Mouse (Mus musculus) limb, embryonic 11.5 days (tissue): ENCODE measurements around the gene Nde1. TPM values are rescaled to one million over a fixed set of nuclear protein-coding genes. Genes with fewer than 3 reads are reported as not detected.

Source experiments
- ATAC-seq: fragments of 200-750 bp; cut with Nextera tagmentation; 2 replicates; pipeline ENCODE4 v1.8.0; 2017; ENCODE audit warnings: low read depth; ENCODE audit not compliant: insufficient number of reproducible peaks, low FRiP score, low TSS enrichment
- DNase-seq: peaks from one replicate; pipeline ENCODE4 v3.0.0-alpha.2; 2015; ENCODE audit warnings: low spot score
- H3K27ac ChIP-seq: fragments of 300-500 bp; sonication (generic); replicated peaks from 2 replicates; pipeline ENCODE4 v1.5.1; 2014; ENCODE audit warnings: low read depth, mild to moderate bottlenecking, low read length
- H3K27me3 ChIP-seq: fragments of 300-500 bp; sonication (generic); 2 replicates; pipeline ENCODE4 v1.6.1; 2014; ENCODE audit warnings: mild to moderate bottlenecking, low read length, mixed read lengths; ENCODE audit not compliant: control insufficient read depth, insufficient read depth
- H3K36me3 ChIP-seq: fragments of 300-500 bp; sonication (generic); 2 replicates; pipeline ENCODE4 v1.6.1; 2014; ENCODE audit warnings: mild to moderate bottlenecking, low read length, moderate library complexity, mixed read lengths; ENCODE audit not compliant: control insufficient read depth, insufficient read depth
- H3K4me1 ChIP-seq: fragments of 300-500 bp; sonication (generic); 2 replicates; pipeline ENCODE4 v1.6.1; 2014; ENCODE audit warnings: low read length, mixed read lengths; ENCODE audit not compliant: control insufficient read depth, insufficient read depth
- H3K4me2 ChIP-seq: fragments of 300-500 bp; sonication (generic); 2 replicates; pipeline ENCODE4 v1.6.1; 2014; ENCODE audit warnings: low read depth, mild to moderate bottlenecking, moderate library complexity; ENCODE audit not compliant: severe bottlenecking
- H3K4me3 ChIP-seq: fragments of 300-500 bp; sonication (generic); 2 replicates; pipeline ENCODE4 v1.5.1; 2014; ENCODE audit warnings: low read depth, low read length
- H3K9ac ChIP-seq: fragments of 300-500 bp; sonication (generic); 2 replicates; pipeline ENCODE4 v1.6.1; 2014; ENCODE audit warnings: mild to moderate bottlenecking, low read length
- H3K9me3 ChIP-seq: fragments of 300-500 bp; sonication (generic); 2 replicates; pipeline ENCODE4 v1.6.1; 2016; ENCODE audit warnings: low read length; ENCODE audit not compliant: control insufficient read depth
- WGBS: fragments of 180-500 bp; shearing (Covaris S2); extraction: QIAGEN DNeasy Blood & Tissue Kit; methylation state at CpG from one replicate; pipeline ENCODE4 v1.1.7; 2014; 5-methylcytosine and 5-hydroxymethylcytosine counted together
- polyA plus RNA-seq: library from polyadenylated mRNA; unstranded; fragments of >200 nt; fragmentation: Nextera tagmentation; extraction: Ambion mirVana; gene quantifications from 2 replicates; pipeline ENCODE4 v1.2.1, GENCODE M21; 2014

Nde1 gene
- 187 and 189 TPM in 2 replicates for polyA plus RNA-seq

- ATAC-seq = peak; percentile 92
- Histone ChIP-seq H3K27me3 (no peaks in the 10 kb centered on the region), H3K4me3 (peak within 1 kb of the TSS; percentile 79), H3K9ac (peak within 1 kb of the TSS; percentile 93), H3K36me3 (no peaks in the 10 kb centered on the region), H3K4me1 (peaks cover 12% of the 10 kb centered on the region), H3K9me3 (no peaks in the 10 kb centered on the region), H3K27ac (peak within 1 kb of the TSS; percentile 93), H3K4me2 (peak within 1 kb of the TSS; percentile 72)
- WGBS = under 1% methylated on average over 42 of the region's 43 CpGs
- DNase-seq = peak; percentile 94
These were observed at the start of gene Nde1, which contains the start of gene Marf1 for GRCm38 (mm10) chr16:14162988-14163416. Nde1 (plus strand) TSS chr16:14163275. Marf1 (minus strand) TSS chr16:14163351.

DNA sequence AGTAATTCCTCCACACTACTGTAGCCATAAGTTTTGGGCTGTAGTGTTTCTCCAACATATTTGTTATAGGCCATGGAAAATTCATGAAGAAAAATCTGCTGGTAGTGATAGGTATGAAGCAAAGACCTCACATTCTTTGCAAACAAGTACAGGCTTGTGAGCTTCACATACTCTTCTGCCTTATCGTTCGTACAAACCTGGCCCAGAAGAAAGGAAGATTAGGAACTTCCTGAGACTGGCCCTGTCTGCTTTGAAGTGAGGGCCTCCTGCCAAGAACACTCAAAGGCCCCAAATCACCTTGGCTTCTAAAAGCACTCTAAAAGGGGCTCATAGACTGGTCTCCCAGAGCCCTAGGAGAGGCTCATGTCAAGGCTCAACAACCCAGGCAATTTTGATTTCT is 45.8 kb upstream of the Nde1 start:
- no peak overlapping the region for H3K4me3 ChIP-seq
- DNase-seq = no peak
- H3K27ac ChIP-seq = no peak overlapping the region
- no peaks in the 10 kb centered on the region for H3K27me3 ChIP-seq
- no peak overlapping the region for H3K4me2 ChIP-seq
- ATAC-seq = no peak
- peaks cover 20% of the 10 kb centered on the region; the same call in 1 of the 2 replicates for H3K36me3 ChIP-seq
- H3K9ac ChIP-seq = no peak overlapping the region
- WGBS = 65% methylated on average over 2 of the region's 2 CpGs
- no peaks in the 10 kb centered on the region for H3K9me3 ChIP-seq
- no peaks in the 10 kb centered on the region for H3K4me1 ChIP-seq

GRCm38 (mm10) chr16:14120941-14121340 is 42.1 kb upstream of the Nde1 start:
- Histone ChIP-seq H3K4me2 (no peak overlapping the region), H3K27ac (no peak overlapping the region), H3K9me3 (no peaks in the 10 kb centered on the region), H3K36me3 (peaks cover 25% of the 10 kb centered on the region; the same call in 1 of the 2 replicates), H3K9ac (no peak overlapping the region), H3K4me3 (no peak overlapping the region), H3K27me3 (no peaks in the 10 kb centered on the region), H3K4me1 (no peaks in the 10 kb centered on the region)
- no peak for DNase-seq
- WGBS = 93% methylated on average over 5 of the region's 5 CpGs
- no peak for ATAC-seq

- no peak overlapping the region for H3K4me2 ChIP-seq
- peaks cover 25% of the 10 kb centered on the region; the same call in 1 of the 2 replicates for H3K36me3 ChIP-seq
- no peak overlapping the region for H3K4me3 ChIP-seq
- DNase-seq = no peak
- H3K4me1 ChIP-seq = no peaks in the 10 kb centered on the region
- no peak for ATAC-seq
- H3K9ac ChIP-seq = no peak overlapping the region
- WGBS = 95% methylated on average over 7 of the region's 7 CpGs
- no peaks in the 10 kb centered on the region for H3K9me3 ChIP-seq
- H3K27ac ChIP-seq = no peak overlapping the region
- no peaks in the 10 kb centered on the region for H3K27me3 ChIP-seq
These were observed 41.5 kb upstream of the Nde1 start for GRCm38 (mm10) chr16:14121563-14121962.

GRCm38 (mm10) chr16:14122586-14122985 is 40.5 kb upstream of the Nde1 start:
- Histone ChIP-seq H3K9me3 (no peaks in the 10 kb centered on the region), H3K36me3 (peaks cover 25% of the 10 kb centered on the region; the same call in 1 of the 2 replicates)
- no peak for ATAC-seq

GRCm38 (mm10) chr16:14123901-14124300 is 39.2 kb upstream of the Nde1 start:
- H3K4me2 ChIP-seq = no peak overlapping the region
- peaks cover 28% of the 10 kb centered on the region; the same call in 1 of the 2 replicates for H3K36me3 ChIP-seq
- DNase-seq = no peak
- no peak overlapping the region for H3K9ac ChIP-seq
- H3K27ac ChIP-seq = no peak overlapping the region
- no peaks in the 10 kb centered on the region for H3K4me1 ChIP-seq
- H3K4me3 ChIP-seq = no peak overlapping the region
- no peaks in the 10 kb centered on the region for H3K27me3 ChIP-seq
- no peaks in the 10 kb centered on the region for H3K9me3 ChIP-seq
- 85% methylated on average over 2 of the region's 2 CpGs for WGBS
- no peak for ATAC-seq

More at GRCm38 (mm10) chr16:14122586-14122985, 40.5 kb upstream of the Nde1 start:
- no peak overlapping the region for H3K4me3 ChIP-seq
- H3K4me1 ChIP-seq = no peaks in the 10 kb centered on the region
- H3K27ac ChIP-seq = no peak overlapping the region
- no peaks in the 10 kb centered on the region for H3K27me3 ChIP-seq
- DNase-seq = no peak
- H3K4me2 ChIP-seq = no peak overlapping the region
- no peak overlapping the region for H3K9ac ChIP-seq

DNA sequence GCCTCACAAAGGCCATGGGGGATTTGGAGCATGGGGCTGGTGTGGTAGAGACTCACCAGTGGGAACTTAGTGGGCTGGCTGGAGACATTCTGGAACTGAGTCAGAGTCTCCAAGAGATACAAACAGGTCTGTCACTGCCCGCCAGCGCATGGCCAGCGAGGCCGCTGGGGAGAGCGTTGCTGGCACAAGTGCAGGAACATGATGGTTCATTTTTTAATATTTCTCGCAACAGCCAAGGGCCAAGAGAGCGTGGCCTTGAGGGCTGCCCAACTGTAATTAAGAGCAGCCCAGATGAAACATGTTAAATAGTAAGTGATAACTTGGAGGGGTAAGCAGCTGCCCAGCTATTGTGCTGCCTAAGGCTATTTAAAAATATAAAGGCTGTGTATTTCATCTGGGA is 38.4 kb upstream of the Nde1 start:
- ATAC-seq (no peak), DNase-seq (no peak)
- no peak overlapping the region for H3K9ac ChIP-seq
- H3K4me3 ChIP-seq = no peak overlapping the region
- no peaks in the 10 kb centered on the region for H3K27me3 ChIP-seq
- H3K4me2 ChIP-seq = no peak overlapping the region
- WGBS = 95% methylated on average over 7 of the region's 7 CpGs
- H3K36me3 ChIP-seq = peaks cover 28% of the 10 kb centered on the region; the same call in 1 of the 2 replicates
- H3K4me1 ChIP-seq = no peaks in the 10 kb centered on the region
- no peak overlapping the region for H3K27ac ChIP-seq
- H3K9me3 ChIP-seq = no peaks in the 10 kb centered on the region

GRCm38 (mm10) chr16:14125253-14125652 is 37.8 kb upstream of the Nde1 start:
- Histone ChIP-seq H3K4me2 (no peak overlapping the region), H3K36me3 (peaks cover 25% of the 10 kb centered on the region; the same call in 1 of the 2 replicates), H3K27me3 (no peaks in the 10 kb centered on the region), H3K9ac (no peak overlapping the region), H3K27ac (no peak overlapping the region), H3K9me3 (no peaks in the 10 kb centered on the region), H3K4me1 (no peaks in the 10 kb centered on the region), H3K4me3 (no peak overlapping the region)
- WGBS = 94% methylated on average over 1 of the region's 1 CpGs
- DNase-seq = no peak
- no peak for ATAC-seq

DNA sequence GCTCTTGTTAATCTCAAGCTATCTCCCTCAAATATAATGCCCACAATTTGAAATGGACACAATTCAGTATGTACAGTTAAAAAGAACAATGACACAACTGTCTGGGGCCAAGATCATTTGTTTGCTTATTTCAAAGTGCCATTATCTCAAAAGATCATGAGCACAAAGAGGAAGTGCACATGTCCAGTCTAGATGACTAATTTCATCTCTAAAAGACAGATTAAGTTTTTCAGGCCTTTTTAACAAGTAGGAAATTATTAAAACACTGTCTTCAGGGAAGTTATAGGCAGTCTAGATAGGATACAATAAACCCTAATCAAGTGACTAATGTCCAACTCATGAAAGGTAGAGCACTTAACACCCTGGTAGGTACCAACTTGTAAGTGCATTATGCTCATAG is 34.1 kb upstream of the Nde1 start:
- no peak overlapping the region for H3K4me2 ChIP-seq
- H3K36me3 ChIP-seq = peaks cover 16% of the 10 kb centered on the region; the same call in 1 of the 2 replicates
- H3K27me3 ChIP-seq = no peaks in the 10 kb centered on the region
- ATAC-seq (no peak), DNase-seq (no peak)
- H3K27ac ChIP-seq = no peak overlapping the region
- no peaks in the 10 kb centered on the region for H3K9me3 ChIP-seq
- H3K4me1 ChIP-seq = no peaks in the 10 kb centered on the region
- no peak overlapping the region for H3K4me3 ChIP-seq
- H3K9ac ChIP-seq = no peak overlapping the region
